Mouse (Mus musculus) thymus, adult 2 months (tissue): Measurements from ENCODE around the gene Angel2.

Experiments used
- CTCF ChIP-seq: fragments of 200-500 bp; IDR thresholded peaks from 2 replicates; pipeline ENCODE4 v1.5.1; 2012; ENCODE audit warnings: mild to moderate bottlenecking, control low read depth, low read length, moderate library complexity, borderline replicate concordance; ENCODE audit not compliant: control insufficient read depth, poor library complexity, insufficient read depth; ENCODE audit errors: extremely low read depth
- POLR2A ChIP-seq: fragments of 200-500 bp; IDR thresholded peaks from 2 replicates; pipeline ENCODE4 v1.6.1; 2012; ENCODE audit warnings: mild to moderate bottlenecking, low read length, control low read depth, moderate library complexity; ENCODE audit not compliant: control insufficient read depth, poor library complexity, insufficient read depth; ENCODE audit errors: extremely low read depth

DNA sequence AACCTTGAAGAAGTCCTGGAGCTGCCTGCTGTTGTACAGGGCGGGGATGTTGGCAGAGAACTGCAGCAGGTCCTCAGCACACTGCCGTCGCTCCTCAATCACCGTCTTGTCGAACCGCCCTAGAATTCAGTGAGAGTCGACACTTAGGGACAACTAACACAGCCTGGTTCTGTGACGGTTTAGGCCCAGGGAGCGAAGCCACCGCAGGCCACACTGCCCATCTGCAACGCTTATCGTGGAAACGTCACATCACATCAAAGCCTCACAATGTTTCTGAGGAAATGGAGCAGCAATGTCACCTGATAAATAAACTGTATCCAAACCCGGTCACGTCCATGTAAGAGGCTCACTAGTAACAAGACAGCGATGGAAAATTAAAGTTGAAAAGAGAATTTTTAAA is 36.3 kb upstream of the Angel2 start:
- no peak for TF ChIP-seq CTCF
- TF ChIP-seq POLR2A = no peak
